Mouse (Mus musculus) MN1 (cell line): ENCODE results near the gene Maz.
A peak's percentile ranks its signal among the peaks of the same experiment; 100 is the strongest.

ENCODE experiments used
- DNase-seq: peaks from one replicate; pipeline ENCODE4 v3.0.0-alpha.2; 2016; ENCODE audit warnings: low spot score

Maz gene

DNA sequence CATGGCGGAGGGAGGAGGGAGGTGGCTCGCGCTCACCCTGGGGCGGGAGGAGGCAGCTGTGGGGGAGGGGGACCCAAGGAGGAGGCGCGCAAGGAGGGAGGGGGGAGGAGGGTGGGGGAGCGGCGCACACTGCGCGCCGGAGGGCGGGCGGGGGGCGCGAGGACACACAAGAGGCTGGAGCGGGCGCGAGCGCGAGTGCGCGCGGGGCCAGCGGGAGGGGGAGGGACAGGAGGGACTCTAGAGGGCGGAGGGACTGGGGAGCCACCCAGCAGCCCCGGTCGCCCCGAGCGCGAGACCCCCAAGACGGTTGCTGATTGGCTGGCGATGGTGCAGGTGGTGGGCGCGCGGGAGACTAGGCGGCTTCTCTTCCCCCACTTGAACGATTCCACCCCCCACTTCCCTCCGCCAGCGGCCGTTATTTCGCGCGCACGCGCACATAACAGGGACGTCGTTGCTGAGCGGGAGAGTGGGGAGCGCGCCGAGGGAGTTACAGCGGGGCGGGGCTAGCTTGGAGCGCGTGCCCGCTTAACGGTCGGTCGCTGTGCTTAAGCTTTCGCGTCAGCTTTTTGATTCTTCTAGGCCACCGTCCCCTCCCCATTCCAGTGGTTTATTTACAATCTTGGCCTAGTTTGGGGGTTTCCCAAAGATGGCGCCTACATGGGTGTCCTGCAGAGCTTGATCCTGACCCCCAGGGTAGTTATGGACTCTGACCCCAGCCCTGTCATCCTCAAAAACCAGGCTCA is at the start of gene Maz:
Gene Maz, minus strand, starts transcription at position 54 of the 743 bp plus-strand sequence.
- DNase-seq = peak; percentile 99

- no peak for DNase-seq
These were observed 49.4 kb upstream of the Maz start for GRCm38 (mm10) chr7:127076188-127076587.

DNA sequence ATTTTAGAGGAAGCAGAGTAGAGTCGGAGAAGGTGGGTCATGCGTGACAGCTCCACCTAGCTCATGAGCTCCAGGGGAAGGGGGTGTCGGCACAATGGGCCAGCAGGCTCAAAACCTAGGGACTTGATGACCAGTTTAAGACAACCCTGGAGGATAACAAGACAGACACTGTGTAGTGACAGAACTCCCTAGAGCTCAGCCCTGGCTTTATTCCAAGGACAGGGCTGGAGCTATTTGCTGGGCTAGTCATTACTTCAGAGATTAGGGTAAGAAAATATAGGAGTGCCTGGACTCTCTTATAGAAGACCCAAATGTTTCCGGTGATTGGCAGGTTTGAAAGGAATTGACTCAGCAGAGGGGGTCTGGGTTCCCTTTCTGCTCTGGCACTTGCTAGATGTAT is 46.4 kb upstream of the Maz start:
- DNase-seq = peak; percentile 28

DNA sequence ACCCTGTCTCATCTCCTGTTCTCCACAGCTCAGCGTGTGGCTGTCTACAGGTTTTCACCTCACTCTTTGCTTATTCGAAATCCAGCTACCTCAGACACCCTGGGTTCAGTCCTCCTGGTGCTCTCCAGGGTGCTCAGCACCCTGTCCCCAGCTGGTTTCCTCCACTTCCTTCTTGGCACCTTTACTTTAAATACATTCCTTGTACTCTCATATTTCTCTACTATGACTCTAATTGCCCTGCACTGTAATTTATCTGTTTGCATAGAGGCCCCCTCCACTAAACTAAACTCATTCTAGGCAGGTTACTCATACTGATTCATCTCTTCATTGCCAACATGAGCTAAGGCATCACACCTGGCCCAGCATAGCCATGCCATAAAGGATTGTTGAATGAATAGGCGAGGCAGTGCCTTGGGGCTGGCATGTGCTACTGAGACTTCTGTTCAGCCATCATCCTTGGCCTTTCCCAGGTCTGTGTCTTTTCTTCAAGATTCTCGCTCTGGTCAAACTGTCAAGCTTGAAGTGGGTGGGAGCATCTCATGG is 44.1 kb upstream of the Maz start:
- DNase-seq = no peak

DNA sequence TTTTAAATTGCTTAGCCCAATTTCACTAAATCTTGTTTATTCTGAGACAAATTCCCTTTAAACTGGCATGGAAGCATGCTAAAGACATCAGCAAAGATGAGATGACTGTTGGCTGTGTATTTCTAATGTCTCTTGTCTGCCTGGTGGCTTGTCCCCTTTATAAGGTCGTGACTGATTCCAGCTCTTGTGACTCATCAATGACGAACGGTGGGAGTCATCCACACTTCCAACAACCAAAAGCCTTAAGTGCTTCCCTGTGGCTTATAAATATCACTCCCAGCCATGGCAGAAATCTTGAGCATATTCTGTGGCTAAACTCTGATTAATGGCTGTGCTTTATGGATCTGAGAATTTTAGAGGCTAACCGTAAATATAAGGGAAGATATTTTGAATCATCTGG is 39.5 kb upstream of the Maz start:
- DNase-seq = no peak

DNA sequence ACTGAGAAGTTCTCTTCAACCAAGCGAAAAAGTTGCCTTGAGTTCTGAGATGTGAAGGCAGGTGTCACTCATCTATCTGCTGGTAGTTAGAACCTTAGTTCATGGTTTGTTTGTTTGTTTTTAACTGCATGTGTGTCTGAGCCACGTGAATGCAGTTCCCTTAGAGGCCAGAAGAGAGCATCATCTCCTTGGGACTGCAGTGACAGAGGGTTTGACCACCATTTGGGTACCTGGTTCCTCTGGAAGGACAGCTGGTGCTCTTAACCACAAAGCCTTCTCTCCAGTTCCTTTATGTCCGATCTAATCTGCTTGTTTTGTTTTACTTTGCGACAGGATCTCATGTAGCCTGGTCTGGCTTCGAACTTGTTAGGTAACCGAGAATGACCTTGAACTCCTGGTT is 38.7 kb upstream of the Maz start:
- no peak for DNase-seq

- DNase-seq = no peak
These were observed 28.3 kb upstream of the Maz start for GRCm38 (mm10) chr7:127055026-127055585.

- peak; percentile 94 for DNase-seq
These were observed 15.2 kb upstream of the Maz start, which contains the start of gene Kif22 for GRCm38 (mm10) chr7:127041851-127042672. Kif22 (minus strand) TSS chr7:127042471.

GRCm38 (mm10) chr7:127031244-127031643 is 4.4 kb upstream of the Maz start:
- DNase-seq = no peak

- peak; percentile 79 for DNase-seq
These were observed 3.3 kb upstream of the Maz start for GRCm38 (mm10) chr7:127030172-127030571.

- peak; percentile 57 for DNase-seq
These were observed 1.0 kb upstream of the Maz start for GRCm38 (mm10) chr7:127027885-127028284.

- no peak for DNase-seq
These were observed 237 bp downstream of the Maz start for GRCm38 (mm10) chr7:127026616-127026983.

- DNase-seq = peak; percentile 71
These were observed 656 bp downstream of the Maz start for GRCm38 (mm10) chr7:127026161-127026600.

DNA sequence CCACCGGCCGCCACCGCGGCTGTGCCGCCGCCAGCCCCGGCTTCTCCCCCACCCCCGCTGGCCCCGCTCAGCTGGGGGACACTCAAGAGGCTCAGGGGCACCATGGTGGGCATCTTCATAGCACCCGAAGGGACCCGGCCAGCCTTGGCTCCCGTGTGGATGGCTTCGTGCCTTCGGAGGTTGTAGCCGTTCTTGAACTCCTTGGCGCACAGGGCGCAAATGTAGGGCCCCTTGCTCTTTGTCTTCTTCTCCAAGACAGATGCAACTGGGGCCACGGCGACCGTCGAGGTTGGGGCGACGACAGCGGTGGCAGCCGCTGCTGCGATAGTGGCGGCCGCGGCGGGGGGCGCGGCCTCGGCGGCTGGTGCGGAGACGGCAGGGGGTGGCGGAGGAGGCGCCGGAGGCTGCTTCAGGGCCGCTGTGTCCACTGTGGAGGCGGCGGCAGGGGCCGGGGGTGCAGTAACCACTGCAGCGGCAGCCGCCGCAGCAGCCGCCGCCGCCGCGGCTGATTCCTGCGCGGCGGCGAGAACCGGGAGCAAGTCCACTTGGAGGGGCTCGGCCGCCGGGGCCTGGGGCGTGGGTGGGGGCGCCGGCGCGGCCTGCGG is 1.2 kb downstream of the Maz start:
- DNase-seq = peak; percentile 52

- peak; percentile 90 for DNase-seq
These were observed 1.9 kb downstream of the Maz start for GRCm38 (mm10) chr7:127024755-127025555.

- no peak for DNase-seq
These were observed 2.7 kb downstream of the Maz start for GRCm38 (mm10) chr7:127023896-127024690.

DNA sequence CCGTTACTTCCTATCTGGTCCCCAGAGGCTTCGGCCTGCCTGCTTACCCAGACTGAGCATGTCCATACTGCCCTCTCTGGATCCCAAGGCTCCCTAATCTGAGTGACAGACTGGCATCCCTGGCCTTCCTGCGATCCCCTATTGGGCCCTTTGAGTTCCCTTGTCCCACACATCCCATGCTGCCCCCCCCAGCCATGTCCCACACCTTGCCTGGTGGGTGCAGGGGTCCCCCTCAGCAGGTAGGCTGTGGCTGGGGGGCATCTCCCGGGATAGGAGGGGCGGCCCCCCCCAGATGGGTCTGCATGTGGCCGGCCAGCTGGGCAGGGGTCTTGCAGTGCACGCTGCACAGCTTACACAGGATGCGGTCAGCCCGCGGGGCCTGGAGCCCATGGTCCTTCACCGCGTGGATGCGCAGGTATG is 3.6 kb downstream of the Maz start:
- DNase-seq = peak; percentile 61

- no peak for DNase-seq
These were observed 4.1 kb downstream of the Maz start for GRCm38 (mm10) chr7:127022528-127023271.
